Mouse (Mus musculus): ENCODE results near the gene Tgfb3.

DNA sequence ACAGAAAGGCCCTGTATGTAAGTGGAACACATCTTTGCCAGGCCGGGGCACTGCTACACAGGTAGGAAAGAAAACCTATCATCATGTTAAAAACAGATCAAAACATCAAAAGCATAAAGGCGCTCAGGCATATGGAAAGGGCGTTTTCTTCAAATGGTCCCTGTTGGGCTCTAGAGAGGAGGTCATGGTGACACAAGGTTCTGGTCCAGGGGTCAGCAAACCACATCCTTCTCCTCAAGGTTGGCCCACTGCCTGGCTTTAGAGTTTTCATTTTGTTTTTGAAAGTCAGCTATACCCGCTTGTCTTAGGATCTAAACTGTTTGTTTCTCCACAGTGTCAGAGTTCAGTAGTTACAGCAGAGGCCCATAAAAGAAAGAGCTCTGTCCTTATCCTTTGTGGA, 30.7 kb upstream of the Tgfb3 start:
- TF ChIP-seq CTCF (IDR thresholded peaks at IDR 0.05; ENCODE audit: low read depth) (no peak), EP300 (IDR thresholded peaks at IDR 0.05; ENCODE audit: low read depth) (no peak)

All from heart, postnatal 0 days (tissue).